Mouse (Mus musculus) v-Abl transformed pro-B cells (cell line): ENCODE data around the gene Gtf3c5.

ENCODE experiments used
- in situ Hi-C, 2 experiments: fragments of 400-800 bp; cut with MboI; formaldehyde crosslinking; loops; one replicate each; pipeline ENCODE4 v1.15.1; 2025; ENCODE audit not compliant: unreplicated experiment in 2 of 2

Gene Gtf3c5

GRCm38 (mm10) chr2:28537634-28537920 is 46.0 kb downstream of the Gtf3c5 start:
- in situ Hi-C loops = loop anchor here (5.0 to 25.0 kb wide), 2 partner anchors 90 to 1225 kb away; no protein-coding TSS in a partner anchor

DNA sequence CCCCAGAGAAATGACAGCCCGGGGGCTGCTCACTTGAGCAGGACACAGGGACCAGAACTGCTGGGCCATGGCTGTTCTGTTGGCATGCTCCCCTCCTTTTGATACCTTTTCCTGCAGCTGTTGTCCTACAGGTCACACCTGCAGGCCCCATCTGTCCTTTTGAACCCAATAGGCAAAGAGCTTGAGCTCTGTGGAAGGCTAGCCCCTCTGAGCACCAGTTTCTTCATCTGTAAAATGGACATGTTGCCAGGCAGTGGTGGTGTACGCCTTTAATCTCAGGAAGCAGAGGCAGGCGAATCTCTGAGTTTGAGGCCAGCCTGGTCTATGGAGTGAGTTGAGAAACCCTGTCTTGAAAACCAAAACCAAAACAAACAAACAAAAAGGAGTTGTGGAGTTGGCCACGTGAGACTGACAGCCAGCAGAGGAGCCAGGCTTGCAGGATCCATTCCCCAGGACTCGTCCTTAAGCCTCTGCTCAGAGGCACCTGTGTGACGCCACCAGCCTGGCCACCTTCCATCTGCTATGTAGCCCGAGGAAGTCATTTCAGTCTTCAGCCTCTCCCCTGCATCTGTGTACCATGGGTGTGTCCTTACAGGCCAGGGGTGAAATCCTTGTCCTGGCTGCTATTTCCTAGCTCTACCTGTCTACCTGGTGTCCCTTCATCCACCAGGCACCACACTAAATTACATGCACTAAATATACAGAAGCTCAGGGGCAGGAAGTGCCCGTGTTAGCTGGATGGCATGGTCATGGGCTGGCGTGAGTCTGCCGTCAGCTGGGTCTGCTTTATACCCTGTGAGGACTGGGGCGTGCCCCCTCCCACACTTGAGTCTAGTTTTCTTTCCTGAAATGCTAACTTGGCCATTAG is 46.6 kb downstream of the Gtf3c5 start:
- in situ Hi-C loops = loop anchor here (5.0 to 25.0 kb wide), 2 partner anchors 90 to 1225 kb away; no protein-coding TSS in a partner anchor

- in situ Hi-C loops = loop anchor here (5.0 to 25.0 kb wide), 2 partner anchors 91 to 1224 kb away; no protein-coding TSS in a partner anchor
Observed at GRCm38 (mm10) chr2:28536166-28536565, 47.4 kb downstream of the Gtf3c5 start.

GRCm38 (mm10) chr2:28535650-28536049 is 47.9 kb downstream of the Gtf3c5 start:
- in situ Hi-C loops = loop anchor here (5.0 to 25.0 kb wide), 2 partner anchors 92 to 1223 kb away; no protein-coding TSS in a partner anchor

- in situ Hi-C loops = loop anchor here (5.0 to 25.0 kb wide), 2 partner anchors 92 to 1223 kb away; no protein-coding TSS in a partner anchor
Observed at GRCm38 (mm10) chr2:28535263-28535540, 48.3 kb downstream of the Gtf3c5 start.

DNA sequence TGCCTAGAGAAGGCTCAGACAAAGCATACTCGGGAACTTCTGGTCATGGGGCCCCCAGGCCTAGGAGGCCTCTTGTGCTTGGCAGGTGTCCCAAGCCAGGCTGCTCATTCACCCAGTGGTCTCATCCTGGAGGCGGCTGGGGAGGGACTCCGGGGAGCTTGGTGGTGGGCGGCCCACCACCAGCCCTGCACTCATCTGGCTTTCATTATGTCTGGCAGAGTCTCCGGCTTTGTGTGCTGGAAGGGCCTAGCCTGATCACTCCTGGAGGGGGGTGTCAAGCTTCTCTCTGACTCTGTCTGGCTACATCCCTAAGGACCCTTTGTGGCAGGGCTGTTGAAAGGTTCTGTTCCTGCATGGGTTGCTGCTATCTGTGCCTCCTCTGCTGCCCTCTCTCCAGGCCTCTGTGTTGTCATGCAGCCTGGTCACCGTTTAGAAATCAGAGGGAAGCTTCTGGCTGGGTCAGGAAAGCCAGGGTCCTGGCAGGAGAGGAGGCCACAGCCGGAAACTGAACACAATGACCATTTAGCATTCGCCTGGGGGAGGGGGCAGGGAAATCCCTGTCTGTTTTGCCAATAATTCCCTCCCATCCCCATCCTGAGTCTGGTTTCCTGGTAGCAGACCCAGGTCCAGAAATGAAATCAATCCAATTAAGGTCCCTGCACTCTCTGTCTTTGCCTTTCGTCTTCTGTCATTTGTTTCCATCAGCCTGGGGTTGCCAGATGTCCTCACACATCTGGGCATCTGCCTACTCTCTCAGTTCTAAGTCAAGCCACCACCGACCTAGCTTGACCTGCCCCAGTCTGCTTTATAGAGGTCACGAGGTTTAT is 48.9 kb downstream of the Gtf3c5 start:
- in situ Hi-C loops = loop anchor here (5.0 to 25.0 kb wide), 2 partner anchors 93 to 1222 kb away; no protein-coding TSS in a partner anchor

GRCm38 (mm10) chr2:28533901-28534435 is 49.6 kb downstream of the Gtf3c5 start:
- in situ Hi-C loops = loop anchor here in 1 of 2 experiments (25.0 kb wide), 1 partner anchor 1222 kb away; no protein-coding TSS in a partner anchor

- in situ Hi-C loops = loop anchor here in 1 of 2 experiments (25.0 kb wide), 1 partner anchor 1221 kb away; no protein-coding TSS in a partner anchor
Observed at GRCm38 (mm10) chr2:28532938-28533771, 50.4 kb downstream of the Gtf3c5 start.

GRCm38 (mm10) chr2:28530311-28530710 is 53.2 kb downstream of the Gtf3c5 start:
- in situ Hi-C loops = loop anchor here in 1 of 2 experiments (25.0 kb wide), 1 partner anchor 1218 kb away; no protein-coding TSS in a partner anchor

- in situ Hi-C loops = loop anchor here in 1 of 2 experiments (25.0 kb wide), 1 partner anchor 1218 kb away; no protein-coding TSS in a partner anchor
Observed at GRCm38 (mm10) chr2:28529856-28530255, 53.7 kb downstream of the Gtf3c5 start.

DNA sequence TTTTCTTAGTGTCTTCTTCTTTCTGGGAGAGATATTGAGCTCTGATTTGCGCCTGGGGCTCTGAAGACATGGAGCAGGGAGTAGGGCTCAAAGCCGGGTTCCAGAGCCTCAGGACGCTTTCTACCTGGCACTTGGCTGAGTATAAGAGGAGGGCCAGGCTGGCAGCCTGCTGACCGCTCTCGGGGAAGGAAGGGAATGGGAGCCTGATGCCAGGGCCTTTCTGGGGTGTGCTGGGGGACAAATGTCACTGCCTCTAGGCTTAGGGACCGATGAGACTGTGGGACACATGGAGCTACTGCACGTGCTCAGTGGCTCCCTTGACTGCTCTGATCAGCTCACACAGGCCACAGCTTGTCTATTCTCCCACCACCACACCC is 55.2 kb downstream of the Gtf3c5 start:
- in situ Hi-C loops = loop anchor here in 1 of 2 experiments (25.0 kb wide), 1 partner anchor 1216 kb away; no protein-coding TSS in a partner anchor

- in situ Hi-C loops = loop anchor here in 1 of 2 experiments (25.0 kb wide), 1 partner anchor 1215 kb away; no protein-coding TSS in a partner anchor
Observed at GRCm38 (mm10) chr2:28527436-28528353, 55.9 kb downstream of the Gtf3c5 start.

DNA sequence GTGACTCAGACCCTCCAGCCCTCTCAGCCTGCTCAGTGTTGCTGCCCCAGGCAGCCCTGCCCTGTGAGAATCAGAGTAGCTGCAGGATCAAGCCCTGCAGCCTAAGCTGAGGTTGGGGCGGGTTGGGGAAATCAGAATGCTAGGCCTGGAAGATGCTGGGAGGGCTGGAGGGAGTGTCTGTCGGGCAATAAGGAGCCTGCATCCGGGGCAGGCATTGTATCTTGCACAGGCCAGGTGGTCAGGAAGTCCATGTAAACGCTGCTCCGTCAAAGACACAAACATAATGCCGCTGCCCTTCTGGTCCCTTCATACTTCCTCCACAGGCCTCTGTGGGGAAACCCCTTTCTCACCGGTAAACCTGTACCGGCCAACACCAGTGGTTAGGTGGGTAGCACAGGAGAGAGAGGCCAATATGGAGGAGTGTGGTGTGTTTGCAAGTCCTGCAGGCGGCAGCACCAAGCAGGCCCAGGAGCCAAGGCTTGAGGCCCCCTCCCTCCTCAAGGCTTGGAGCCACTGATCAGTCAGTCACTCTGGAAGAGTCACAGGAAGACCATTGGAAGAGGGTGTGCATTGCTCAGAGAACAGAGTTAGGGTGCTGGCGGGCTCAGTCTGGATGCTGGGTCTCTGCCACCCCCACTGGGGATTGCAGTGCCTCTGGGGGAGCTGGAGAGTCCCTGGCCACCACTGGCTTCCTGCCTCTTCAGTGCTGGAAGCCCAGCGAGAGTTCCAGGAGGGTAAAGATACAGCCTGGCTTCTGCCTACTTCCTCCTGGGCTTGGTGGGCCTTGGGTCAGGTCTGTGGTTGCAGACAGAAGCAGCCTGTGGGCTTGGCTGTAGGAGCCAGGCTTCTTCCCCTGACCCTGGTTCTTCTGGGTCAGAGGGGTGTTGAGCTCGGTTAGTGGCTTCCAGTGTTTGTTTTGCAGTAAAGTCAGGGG is 57.3 kb downstream of the Gtf3c5 start:
- in situ Hi-C loops = loop anchor here in 1 of 2 experiments (25.0 kb wide), 1 partner anchor 1214 kb away; no protein-coding TSS in a partner anchor

DNA sequence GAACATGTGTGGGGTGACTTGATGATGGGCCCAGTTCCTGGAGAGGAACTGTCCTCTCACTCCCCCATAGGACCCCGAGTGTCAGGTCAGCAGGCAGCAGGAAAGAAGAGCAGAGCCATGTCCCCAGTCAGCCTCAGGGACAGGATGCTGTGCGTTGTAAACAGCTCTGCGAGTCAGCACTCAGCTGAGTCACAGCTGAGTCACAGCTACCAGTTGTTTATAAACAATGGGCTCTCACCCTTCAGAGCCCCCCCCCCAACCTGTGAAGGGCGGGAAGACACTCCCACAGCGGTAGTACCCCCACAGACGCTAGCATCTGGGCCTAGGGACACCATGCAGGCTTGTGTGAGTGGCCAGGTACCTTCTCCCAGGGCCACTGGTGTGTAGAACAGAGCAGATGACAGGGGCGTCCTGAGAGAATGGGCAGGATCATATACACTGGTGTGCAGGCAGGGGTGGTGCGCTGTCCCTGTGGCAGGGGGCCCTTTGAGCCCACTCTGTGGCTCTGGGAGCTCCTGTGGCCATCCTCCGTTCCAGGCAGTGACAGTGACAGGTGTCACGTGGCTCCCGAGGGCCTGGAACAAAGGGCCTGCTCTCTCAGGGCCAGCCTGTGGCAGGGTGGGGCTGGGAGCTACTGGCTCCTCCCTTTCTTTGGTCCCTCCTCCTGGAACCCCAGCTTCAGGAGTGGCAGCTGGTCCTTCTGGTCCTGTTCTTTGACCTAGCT is 58.2 kb downstream of the Gtf3c5 start:
- in situ Hi-C loops = loop anchor here in 1 of 2 experiments (25.0 kb wide), 1 partner anchor 1213 kb away; no protein-coding TSS in a partner anchor

- in situ Hi-C loops = no loop called here
Observed at GRCm38 (mm10) chr2:28524406-28524805, 59.1 kb downstream of the Gtf3c5 start.

GRCm38 (mm10) chr2:28523643-28524117 is 59.9 kb downstream of the Gtf3c5 start:
- in situ Hi-C loops = no loop called here

DNA sequence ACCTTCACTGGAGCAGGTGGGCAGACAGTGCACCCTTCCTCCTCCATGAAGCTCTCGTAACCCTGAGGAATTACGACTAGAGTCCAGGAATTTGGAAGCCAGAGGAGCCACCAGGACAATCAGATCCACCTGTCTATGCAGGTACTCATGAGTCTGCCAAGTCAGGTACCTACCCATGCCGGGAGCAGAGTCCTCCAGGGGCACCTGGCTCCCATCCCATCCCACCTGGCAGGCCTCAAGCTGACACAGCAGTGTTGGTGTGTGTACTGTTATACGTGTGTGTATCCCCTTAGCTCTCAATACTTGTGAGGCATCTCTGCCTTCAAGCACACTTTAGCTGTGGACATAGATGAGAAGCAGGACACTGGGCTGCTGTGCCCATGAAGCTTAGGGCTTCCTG is 61.4 kb downstream of the Gtf3c5 start:
- in situ Hi-C loops = no loop called here
